Mouse (Mus musculus) lung, postnatal 25 days (tissue): ENCODE measurements around the gene Sestd1.

Experiments
- DNase-seq: peaks from one replicate; pipeline ENCODE4 v3.0.0; 2022; ENCODE audit warnings: low spot score

Sestd1 gene

GRCm38 (mm10) chr2:77270781-77271180, 9.6 kb downstream of the Sestd1 start:
- no peak for DNase-seq

DNA sequence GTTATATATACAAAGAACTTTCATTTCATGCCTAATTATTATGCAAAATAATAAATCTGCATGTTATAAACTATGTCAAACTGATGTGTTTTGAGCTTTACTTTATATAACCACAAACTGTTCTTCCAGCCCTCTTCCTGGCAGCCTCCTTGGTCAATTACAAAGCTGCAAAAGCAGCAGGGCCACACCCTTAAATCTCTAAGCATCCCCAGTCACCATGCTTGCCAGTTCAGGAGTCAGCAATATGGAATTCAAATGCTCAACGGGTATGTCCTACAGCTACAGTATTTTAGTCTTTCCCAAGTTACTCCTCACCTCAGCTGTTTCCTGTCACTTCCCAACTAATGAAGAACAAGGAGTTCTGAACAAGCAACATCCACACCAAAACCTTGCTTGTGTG, 10.3 kb downstream of the Sestd1 start:
- no peak for DNase-seq

- DNase-seq: no peak
Observed at GRCm38 (mm10) chr2:77268612-77269239, 11.7 kb downstream of the Sestd1 start.

DNA sequence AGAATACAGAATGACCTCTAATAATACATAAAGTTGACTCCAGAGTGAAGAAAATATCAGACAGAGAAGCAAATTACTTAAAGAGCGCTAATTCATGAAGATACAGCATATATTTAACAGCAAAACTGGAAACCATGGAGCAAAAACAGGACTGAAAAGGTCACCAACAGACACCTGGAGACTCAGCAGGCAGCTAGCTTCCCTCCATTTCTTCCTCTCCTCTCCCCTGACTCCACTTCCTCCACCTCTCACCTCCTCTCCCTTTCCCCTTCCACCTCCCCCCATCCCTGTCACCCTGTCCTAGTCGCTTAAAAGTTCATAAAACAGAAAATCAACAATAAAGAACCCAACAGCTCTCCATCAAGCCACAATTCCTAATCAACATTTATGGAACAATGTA, 13.5 kb downstream of the Sestd1 start:
- DNase-seq: no peak

DNA sequence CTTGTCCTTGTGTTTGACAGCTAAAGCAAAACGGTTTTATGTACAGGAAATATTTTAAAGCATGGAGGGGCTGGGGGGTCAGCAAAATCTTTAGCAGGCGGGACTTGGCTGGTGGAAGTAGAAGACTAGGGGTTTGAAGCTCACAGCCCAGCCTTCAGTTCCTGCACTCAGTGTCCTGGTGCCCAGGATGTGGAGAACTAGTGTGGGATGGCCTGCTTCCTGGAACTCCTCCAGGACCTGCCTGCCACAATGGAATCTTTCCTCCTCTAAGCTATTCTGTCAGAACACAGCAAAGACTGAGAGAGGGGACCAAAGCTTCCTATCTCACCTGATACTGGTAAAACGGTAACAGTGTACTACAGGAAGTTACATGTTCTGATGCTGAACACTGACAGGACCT, 14.4 kb downstream of the Sestd1 start:
- no peak for DNase-seq

DNA sequence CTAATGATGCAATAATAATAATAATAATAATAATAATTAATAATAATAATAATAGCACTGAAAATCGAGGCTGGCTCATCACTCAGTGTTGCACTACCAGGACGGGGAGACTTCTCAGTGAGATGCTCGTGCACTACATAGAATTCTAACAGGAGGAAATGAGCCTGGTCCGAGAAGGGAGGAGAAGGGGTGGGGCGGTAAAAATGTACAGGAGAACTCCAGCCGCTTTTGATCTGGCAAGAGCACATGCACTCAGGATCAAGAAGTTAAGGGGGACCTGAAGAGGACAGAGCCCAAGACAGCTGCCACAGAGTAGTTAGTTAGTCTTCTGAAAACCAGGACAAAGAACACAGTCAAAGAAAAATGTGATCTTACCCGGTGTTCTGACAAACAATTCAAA, 15.1 kb downstream of the Sestd1 start:
- no peak for DNase-seq

GRCm38 (mm10) chr2:77264550-77264949, 15.8 kb downstream of the Sestd1 start:
- no peak for DNase-seq

GRCm38 (mm10) chr2:77263477-77264435, 16.6 kb downstream of the Sestd1 start:
- DNase-seq: no peak

DNA sequence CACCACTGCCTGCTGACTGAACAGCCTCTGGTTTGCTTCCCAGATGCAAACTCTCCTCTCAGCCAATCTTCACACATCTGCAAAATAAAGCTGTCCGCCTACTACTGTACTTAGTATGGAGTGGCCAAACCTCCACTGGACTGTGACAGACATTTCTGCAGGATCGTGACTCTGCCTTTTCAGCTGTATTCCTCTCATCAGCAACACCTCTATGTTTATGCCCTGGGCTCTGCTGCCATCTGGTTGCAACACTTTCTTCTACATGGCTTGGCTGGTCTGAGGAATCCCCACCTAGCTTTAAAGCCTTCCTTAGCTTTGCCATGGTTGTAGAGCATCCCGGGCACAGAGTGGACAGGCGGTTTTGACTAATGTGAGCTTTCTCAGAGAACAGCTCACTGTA, 20.3 kb downstream of the Sestd1 start:
- DNase-seq: no peak

GRCm38 (mm10) chr2:77253227-77253626, 27.2 kb downstream of the Sestd1 start:
- DNase-seq: no peak

DNA sequence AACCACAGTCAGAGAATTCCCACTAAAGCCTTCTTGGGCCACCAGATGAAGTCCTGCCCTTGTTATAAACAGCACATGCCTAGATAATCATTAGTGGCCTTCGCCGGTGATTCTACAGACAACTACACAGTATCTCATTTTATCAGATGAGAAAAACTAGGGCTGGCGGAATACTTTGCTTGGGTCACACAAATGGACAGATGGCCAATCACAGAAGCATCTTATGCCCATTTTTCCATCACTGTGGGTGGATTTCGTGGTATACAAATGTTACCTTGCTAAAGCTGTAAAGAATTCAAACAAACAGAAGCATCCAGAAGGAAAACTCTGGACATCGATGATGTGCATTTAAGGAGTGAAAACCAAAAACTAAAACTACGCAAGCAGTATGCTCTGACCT, 28.7 kb downstream of the Sestd1 start:
- no peak for DNase-seq

DNA sequence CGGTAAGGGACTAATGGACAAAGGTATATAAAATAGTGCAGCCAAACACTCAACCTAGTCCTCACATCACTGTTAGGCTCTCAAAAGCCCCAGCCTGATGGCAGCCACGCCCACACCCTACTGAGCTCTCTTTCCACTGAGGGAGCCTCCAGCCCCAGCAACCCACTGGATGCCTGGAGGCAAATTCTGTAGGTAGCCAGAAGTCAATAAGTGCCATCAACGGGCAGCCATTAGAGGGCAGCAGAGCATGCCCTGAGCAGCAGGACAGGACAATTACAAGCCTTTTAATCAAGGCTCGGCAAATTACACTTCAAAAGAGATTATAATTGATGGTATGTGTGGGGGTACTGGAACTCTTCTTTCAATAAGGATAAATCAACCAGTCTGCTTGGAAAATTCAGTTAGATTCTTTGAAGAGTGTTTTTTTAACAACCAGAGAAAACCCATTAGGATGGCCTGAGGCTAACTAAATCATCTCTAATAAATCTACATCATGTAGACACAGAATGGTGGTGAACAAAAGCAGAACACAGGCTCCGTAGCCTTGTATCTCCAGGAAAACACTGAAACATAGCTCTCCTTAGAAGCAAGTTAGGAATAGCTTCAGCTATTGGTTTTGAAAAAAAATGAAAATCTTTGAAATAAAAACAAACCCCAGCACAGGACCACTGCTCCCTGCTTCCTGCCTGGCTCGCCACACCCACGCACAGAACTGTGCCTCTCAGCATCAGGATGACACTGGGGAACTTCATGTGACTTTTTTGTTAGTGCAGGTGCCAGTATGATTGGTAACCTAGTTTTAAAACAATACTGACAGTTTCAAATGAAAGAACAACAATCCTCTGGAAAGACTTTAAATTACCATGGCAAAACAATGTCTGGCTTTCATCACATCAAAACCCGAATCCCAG, 30.4 kb downstream of the Sestd1 start:
- DNase-seq: peak; percentile 42

DNA sequence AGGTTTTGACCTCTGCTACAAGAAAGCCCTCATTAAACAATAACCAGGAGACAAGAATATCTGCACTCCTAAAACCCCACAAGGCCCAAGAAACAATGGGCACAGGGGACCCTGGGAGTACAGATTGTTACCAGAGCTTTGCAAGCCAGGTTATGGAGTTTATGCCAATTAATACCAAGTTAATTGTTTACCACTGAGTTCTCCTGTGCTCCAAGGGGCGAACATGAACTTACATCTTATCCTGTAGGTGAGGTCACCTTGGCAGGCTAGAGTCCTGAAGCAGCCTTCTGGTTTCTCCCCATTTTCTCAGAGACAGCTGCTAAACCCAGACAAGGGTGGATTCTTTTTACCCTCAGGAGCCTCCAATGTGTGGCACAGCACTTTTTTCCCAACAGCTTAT, 32.0 kb downstream of the Sestd1 start:
- no peak for DNase-seq

- no peak for DNase-seq
Observed at GRCm38 (mm10) chr2:77247200-77247830, 33.1 kb downstream of the Sestd1 start.

DNA sequence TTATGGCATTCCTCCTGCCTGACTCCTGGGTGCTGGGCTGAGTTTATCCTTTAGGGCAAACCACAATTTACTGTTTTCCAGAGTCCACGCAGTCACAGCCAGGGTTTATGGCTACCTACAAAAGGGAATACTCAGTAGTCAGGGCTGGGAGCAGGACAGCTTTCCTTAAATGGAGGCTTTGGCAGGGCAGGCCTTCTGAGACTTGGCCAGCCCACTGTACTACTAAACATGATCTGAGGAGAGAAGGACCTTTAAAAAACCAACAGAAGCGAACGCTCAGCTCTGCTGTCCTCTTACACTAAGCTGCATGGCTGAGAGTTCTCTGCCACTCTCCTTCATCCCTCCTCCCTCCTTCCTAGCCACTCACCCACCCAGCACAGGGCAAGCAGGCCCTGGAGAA, 34.6 kb downstream of the Sestd1 start:
- DNase-seq: no peak

GRCm38 (mm10) chr2:77242248-77242647, 38.1 kb downstream of the Sestd1 start:
- DNase-seq: no peak

DNA sequence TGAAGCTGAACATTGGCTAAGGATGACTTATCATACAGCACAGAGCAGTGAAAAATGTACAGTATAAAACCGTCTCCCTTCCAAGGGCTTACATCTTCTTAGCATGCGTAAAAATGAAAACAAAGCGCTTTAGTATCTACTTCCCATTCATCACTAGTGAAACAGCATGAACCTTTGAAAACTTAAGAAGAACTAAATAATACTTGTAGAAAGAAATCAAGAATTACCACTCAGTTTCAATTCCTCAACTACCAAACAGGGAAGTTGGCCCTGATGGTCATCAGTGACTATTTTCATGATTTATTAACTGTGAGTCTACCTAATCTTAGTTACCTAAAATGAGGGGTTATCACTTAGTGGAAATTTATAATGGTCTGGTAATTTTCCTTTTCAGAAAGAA, 41.8 kb downstream of the Sestd1 start:
- DNase-seq: no peak

GRCm38 (mm10) chr2:77238046-77238445, 42.3 kb downstream of the Sestd1 start:
- no peak for DNase-seq

- DNase-seq: no peak
Observed at GRCm38 (mm10) chr2:77236860-77237259, 43.5 kb downstream of the Sestd1 start.

- no peak for DNase-seq
Observed at GRCm38 (mm10) chr2:77235896-77236295, 44.5 kb downstream of the Sestd1 start.

- no peak for DNase-seq
Observed at GRCm38 (mm10) chr2:77232604-77233003, 47.8 kb downstream of the Sestd1 start.

GRCm38 (mm10) chr2:77220960-77221359, 59.4 kb downstream of the Sestd1 start:
- DNase-seq: no peak
